20 mouse cellular contexts compared by ENCODE assay signal in genomic region chr12:94943067-94943466, GRCm38 (mm10).
DNase-seq lines count a peak whose midpoint lies in the region; ATAC-seq and TF ChIP-seq lines count a peak whose summit lies in the region.
"Had no signal": no experiment of that assay in that cellular context is flagged by ENCODE, and none has a peak within 500 bp of the region (broad histone marks: within the 10 kb centered on the region; RNA-seq: fewer than 3 reads in every experiment).

No protein-coding gene starts in this region.

- no peak overlapping the region for H3K27ac ChIP-seq in forebrain, embryonic 14.5 days (ENCODE audit: low read depth, low read length)
- no peak overlapping the region for H3K27ac ChIP-seq in forebrain, embryonic 13.5 days
- H3K27ac ChIP-seq in midbrain, postnatal 0 days (ENCODE audit: low read depth, low read length), result no peak overlapping the region
- H3K27ac ChIP-seq in midbrain, embryonic 13.5 days, result no peak overlapping the region
- no peak overlapping the region for H3K27ac ChIP-seq in limb, embryonic 14.5 days (replicated peaks; ENCODE audit: low read depth, low read length)
- H3K27ac ChIP-seq in liver, embryonic 11.5 days (ENCODE audit: low read depth, low read length), result no peak overlapping the region
- H3K27ac ChIP-seq: embryonic facial prominence, embryonic 13.5 days; forebrain, embryonic 15.5 days; heart, adult 2 months; heart, embryonic 15.5 days; hindbrain, embryonic 14.5 days had no signal

- no peak for TF ChIP-seq POLR2A in brain, embryonic 14.5 days (IDR thresholded peaks at IDR 0.05; ENCODE audit: borderline replicate concordance, extremely low read depth, insufficient read depth, insufficient read length, poor library complexity, severe bottlenecking)
- TF ChIP-seq POLR2A in limb, embryonic 14.5 days (IDR thresholded peaks at IDR 0.05; ENCODE audit: borderline replicate concordance, extremely low read depth, insufficient read depth, insufficient read length), result no peak

- no peaks in the 10 kb centered on the region for H3K9me3 ChIP-seq in forebrain, embryonic 14.5 days (replicated peaks; ENCODE audit: control insufficient read depth, low read length)
- no peaks in the 10 kb centered on the region for H3K9me3 ChIP-seq in forebrain, embryonic 13.5 days (replicated peaks)
- H3K9me3 ChIP-seq in midbrain, postnatal 0 days (ENCODE audit: low read length), result no peaks in the 10 kb centered on the region
- no peaks in the 10 kb centered on the region for H3K9me3 ChIP-seq in midbrain, embryonic 13.5 days
- no peaks in the 10 kb centered on the region for H3K9me3 ChIP-seq in limb, embryonic 14.5 days (ENCODE audit: control insufficient read depth, low read length)
- H3K9me3 ChIP-seq in liver, embryonic 11.5 days (ENCODE audit: control insufficient read depth, low read length), result no peaks in the 10 kb centered on the region
- H3K9me3 ChIP-seq: embryonic facial prominence, embryonic 13.5 days; forebrain, embryonic 15.5 days; heart, embryonic 15.5 days had no signal

- 75% methylated on average over 6 of the region's 6 CpGs for WGBS in forebrain, embryonic 14.5 days
- WGBS in forebrain, embryonic 13.5 days, result 79% methylated on average over 6 of the region's 6 CpGs
- 84% methylated on average over 6 of the region's 6 CpGs for WGBS in midbrain, postnatal 0 days
- 80% methylated on average over 6 of the region's 6 CpGs for WGBS in midbrain, embryonic 13.5 days
- WGBS in limb, embryonic 14.5 days, result 32% methylated on average over 6 of the region's 6 CpGs
- 80% methylated on average over 6 of the region's 6 CpGs for WGBS in liver, embryonic 11.5 days

- no peak for ATAC-seq in forebrain, embryonic 14.5 days
- ATAC-seq in forebrain, embryonic 13.5 days, result no peak
- ATAC-seq in midbrain, postnatal 0 days (ENCODE audit: low FRiP score), result no peak
- no peak for ATAC-seq in midbrain, embryonic 13.5 days
- ATAC-seq in limb, embryonic 14.5 days (ENCODE audit: low FRiP score, low read depth), result peak; percentile 80
- no peak for ATAC-seq in liver, embryonic 11.5 days (replicated peaks; ENCODE audit: low FRiP score)
- ATAC-seq: forebrain, embryonic 15.5 days; intestine, embryonic 16.5 days had no signal

- H3K4me1 ChIP-seq in forebrain, embryonic 14.5 days (ENCODE audit: control insufficient read depth, insufficient read depth, low read length), result no peaks in the 10 kb centered on the region
- H3K4me1 ChIP-seq in forebrain, embryonic 13.5 days, result no peaks in the 10 kb centered on the region
- H3K4me1 ChIP-seq in midbrain, postnatal 0 days (ENCODE audit: insufficient read depth, low read length), result no peaks in the 10 kb centered on the region
- no peaks in the 10 kb centered on the region for H3K4me1 ChIP-seq in midbrain, embryonic 13.5 days (replicated peaks)
- no peaks in the 10 kb centered on the region for H3K4me1 ChIP-seq in limb, embryonic 14.5 days (ENCODE audit: control insufficient read depth, insufficient read depth, low read length)
- no peaks in the 10 kb centered on the region for H3K4me1 ChIP-seq in liver, embryonic 11.5 days (replicated peaks; ENCODE audit: control insufficient read depth, insufficient read depth, low read length)
- H3K4me1 ChIP-seq: embryonic facial prominence, embryonic 13.5 days; forebrain, embryonic 15.5 days; heart, embryonic 15.5 days had no signal

- no peaks in the 10 kb centered on the region for H3K36me3 ChIP-seq in forebrain, embryonic 14.5 days (ENCODE audit: control insufficient read depth, insufficient read depth, low read length)
- no peaks in the 10 kb centered on the region for H3K36me3 ChIP-seq in forebrain, embryonic 13.5 days (ENCODE audit: poor library complexity, severe bottlenecking)
- H3K36me3 ChIP-seq in midbrain, postnatal 0 days (ENCODE audit: insufficient read depth, low read length), result no peaks in the 10 kb centered on the region
- H3K36me3 ChIP-seq in midbrain, embryonic 13.5 days, result no peaks in the 10 kb centered on the region
- H3K36me3 ChIP-seq in limb, embryonic 14.5 days (ENCODE audit: control insufficient read depth, insufficient read depth, low read length), result no peaks in the 10 kb centered on the region
- no peaks in the 10 kb centered on the region for H3K36me3 ChIP-seq in liver, embryonic 11.5 days (ENCODE audit: control insufficient read depth, insufficient read depth, low read length)
- H3K36me3 ChIP-seq: embryonic facial prominence, embryonic 13.5 days; forebrain, embryonic 15.5 days; heart, embryonic 15.5 days had no signal

- DNase-seq in forebrain, embryonic 14.5 days (ENCODE audit: low spot score), result peak; percentile 2
- DNase-seq in midbrain, postnatal 0 days (ENCODE audit: low spot score), result peak; percentile 24
- DNase-seq in brain, embryonic 14.5 days (ENCODE audit: low read depth), result peak; percentile 20
- peak; percentile 52 for DNase-seq in limb, embryonic 14.5 days (ENCODE audit: low spot score)
- no peak for DNase-seq in liver, embryonic 11.5 days (ENCODE audit: low spot score)
- DNase-seq: adrenal gland, adult 8-10 months; adrenal gland, postnatal 36 days; cerebellum, adult 11-12 months; cerebellum, adult 9-10 months; gastrocnemius, postnatal 14 days; heart, adult 2 months; heart, postnatal 14 days had no signal

- TF ChIP-seq CTCF in midbrain, postnatal 0 days (IDR thresholded peaks at IDR 0.05), result no peak
- no peak for TF ChIP-seq CTCF in brain, embryonic 14.5 days (IDR thresholded peaks at IDR 0.05; ENCODE audit: borderline replicate concordance, extremely low read depth, insufficient read depth, insufficient read length)

- H3K27me3 ChIP-seq in forebrain, embryonic 14.5 days (replicated peaks; ENCODE audit: control insufficient read depth, insufficient read depth, low read length), result no peaks in the 10 kb centered on the region
- no peaks in the 10 kb centered on the region for H3K27me3 ChIP-seq in forebrain, embryonic 13.5 days
- no peaks in the 10 kb centered on the region for H3K27me3 ChIP-seq in midbrain, postnatal 0 days (ENCODE audit: insufficient read depth, low read length)
- no peaks in the 10 kb centered on the region for H3K27me3 ChIP-seq in midbrain, embryonic 13.5 days
- no peaks in the 10 kb centered on the region for H3K27me3 ChIP-seq in limb, embryonic 14.5 days (ENCODE audit: control insufficient read depth, insufficient read depth, low read length)
- no peaks in the 10 kb centered on the region for H3K27me3 ChIP-seq in liver, embryonic 11.5 days (replicated peaks; ENCODE audit: control insufficient read depth, insufficient read depth, low read length)
- H3K27me3 ChIP-seq: embryonic facial prominence, embryonic 13.5 days; forebrain, embryonic 15.5 days; heart, embryonic 15.5 days had no signal

- no peak overlapping the region for H3K9ac ChIP-seq in forebrain, embryonic 14.5 days (ENCODE audit: low read length)
- no peak overlapping the region for H3K9ac ChIP-seq in forebrain, embryonic 13.5 days
- no peak overlapping the region for H3K9ac ChIP-seq in midbrain, postnatal 0 days (replicated peaks; ENCODE audit: low read length, poor library complexity, severe bottlenecking)
- H3K9ac ChIP-seq in midbrain, embryonic 13.5 days (replicated peaks), result no peak overlapping the region
- H3K9ac ChIP-seq in limb, embryonic 14.5 days (ENCODE audit: low read depth, low read length, severe bottlenecking), result no peak overlapping the region
- no peak overlapping the region for H3K9ac ChIP-seq in liver, embryonic 11.5 days (ENCODE audit: low read depth, low read length)
- H3K9ac ChIP-seq: embryonic facial prominence, embryonic 13.5 days; forebrain, embryonic 15.5 days; heart, embryonic 15.5 days; hindbrain, embryonic 14.5 days had no signal

- H3K4me2 ChIP-seq in forebrain, embryonic 14.5 days (ENCODE audit: low read length), result no peak overlapping the region
- H3K4me2 ChIP-seq in forebrain, embryonic 13.5 days, result no peak overlapping the region
- H3K4me2 ChIP-seq in midbrain, postnatal 0 days (ENCODE audit: low read depth, low read length, poor library complexity, severe bottlenecking), result no peak overlapping the region
- no peak overlapping the region for H3K4me2 ChIP-seq in midbrain, embryonic 13.5 days (replicated peaks)
- no peak overlapping the region for H3K4me2 ChIP-seq in limb, embryonic 14.5 days (replicated peaks; ENCODE audit: low read depth, low read length, severe bottlenecking)
- no peak overlapping the region for H3K4me2 ChIP-seq in liver, embryonic 11.5 days
- H3K4me2 ChIP-seq: embryonic facial prominence, embryonic 13.5 days; forebrain, embryonic 15.5 days; heart, embryonic 11.5 days; heart, embryonic 15.5 days; hindbrain, embryonic 14.5 days had no signal

- no peak overlapping the region for H3K4me3 ChIP-seq in forebrain, embryonic 14.5 days (ENCODE audit: low read depth, low read length)
- H3K4me3 ChIP-seq in forebrain, embryonic 13.5 days, result no peak overlapping the region
- H3K4me3 ChIP-seq in midbrain, postnatal 0 days (ENCODE audit: low read depth, low read length), result no peak overlapping the region
- H3K4me3 ChIP-seq in midbrain, embryonic 13.5 days (replicated peaks), result no peak overlapping the region
- no peak overlapping the region for H3K4me3 ChIP-seq in limb, embryonic 14.5 days (replicated peaks; ENCODE audit: low read length)
- no peak overlapping the region for H3K4me3 ChIP-seq in liver, embryonic 11.5 days (ENCODE audit: low read depth, low read length)
- H3K4me3 ChIP-seq: embryonic facial prominence, embryonic 13.5 days; forebrain, embryonic 15.5 days; heart, adult 2 months; heart, embryonic 15.5 days had no signal
